Mouse (Mus musculus) cerebellum, adult 8-10 months (tissue): ENCODE measurements at regions not wholly inside any gene's neighbourhood (a gene's known extent, or its start where the extent isn't known, plus 50 kb on each side); places are given as distances from the start of the nearest gene placed in this dataset.

Source experiments
- DNase-seq: peaks from one replicate; pipeline ENCODE4 v3.0.0; 2022

GRCm38 (mm10) chr16:48028626-48029025, 254.9 kb upstream of the Dppa4 start:
- DNase-seq = no peak

GRCm38 (mm10) chr16:48050853-48051252, 232.7 kb upstream of the Dppa4 start:
- DNase-seq = no peak

GRCm38 (mm10) chr16:48074879-48075278, 208.7 kb upstream of the Dppa4 start:
- DNase-seq = peak; percentile 32
